Mouse (Mus musculus) intestine, embryonic 16.5 days (tissue): ENCODE data around the gene Trmt2a. TPM values are rescaled to one million over a fixed set of nuclear protein-coding genes. Genes with fewer than 3 reads are reported as not detected.
A peak's percentile ranks its signal among the peaks of the same experiment; 100 is the strongest.
"Not testable (repeated sequence)": the region's sequence is repeated elsewhere in the genome, so short reads cannot be mapped to it uniquely, and the experiment has no call there.

ENCODE experiments used
- ATAC-seq: fragments of 200-750 bp; cut with Nextera tagmentation; 2 replicates; pipeline ENCODE4 v1.8.0; 2017; ENCODE audit warnings: moderate TSS enrichment, moderate library complexity
- H3K27ac ChIP-seq: fragments of 300-500 bp; sonication (generic); 2 replicates; pipeline ENCODE4 v1.5.1; 2014; ENCODE audit warnings: mild to moderate bottlenecking, low read length
- H3K27me3 ChIP-seq: fragments of 300-500 bp; sonication (generic); replicated peaks from 2 replicates; pipeline ENCODE4 v1.6.1; 2014; ENCODE audit warnings: low read length, control low read depth, mixed read lengths; ENCODE audit not compliant: control insufficient read depth, insufficient read depth
- H3K36me3 ChIP-seq: fragments of 300-500 bp; sonication (generic); 2 replicates; pipeline ENCODE4 v1.6.1; 2014; ENCODE audit warnings: low read length, control low read depth; ENCODE audit not compliant: control insufficient read depth, insufficient read depth
- H3K4me1 ChIP-seq: fragments of 300-500 bp; sonication (generic); 2 replicates; pipeline ENCODE4 v1.6.1; 2014; ENCODE audit warnings: low read length, control low read depth, mixed read lengths; ENCODE audit not compliant: control insufficient read depth, insufficient read depth
- H3K4me2 ChIP-seq: fragments of 300-500 bp; sonication (generic); 2 replicates; pipeline ENCODE4 v1.6.1; 2014; ENCODE audit warnings: low read depth, low read length, control low read depth
- H3K4me3 ChIP-seq: fragments of 300-500 bp; sonication (generic); 2 replicates; pipeline ENCODE4 v1.5.1; 2014; ENCODE audit warnings: mild to moderate bottlenecking, low read length
- H3K9ac ChIP-seq: fragments of 300-500 bp; sonication (generic); 2 replicates; pipeline ENCODE4 v1.6.1; 2014; ENCODE audit warnings: low read depth, low read length
- H3K9me3 ChIP-seq: fragments of 300-500 bp; sonication (generic); 2 replicates; pipeline ENCODE4 v1.6.1; 2016; ENCODE audit warnings: low read length, control low read depth; ENCODE audit not compliant: control insufficient read depth
- WGBS: fragments of 180-500 bp; shearing (Covaris S2); extraction: QIAGEN DNeasy Blood & Tissue Kit; methylation state at CpG from one replicate; pipeline ENCODE4 v1.1.7; 2014; 5-methylcytosine and 5-hydroxymethylcytosine counted together
- polyA plus RNA-seq: library from polyadenylated mRNA; unstranded; fragments of >200 nt; fragmentation: Nextera tagmentation; extraction: Ambion mirVana; gene quantifications from 2 replicates; pipeline ENCODE4 v1.2.1, GENCODE M21; 2015

The Trmt2a gene
- polyA plus RNA-seq, 1 experiment from 2014 or later: 107 TPM

- no peak for ATAC-seq
- H3K36me3 ChIP-seq: peaks cover 20% of the 10 kb centered on the region
- H3K27me3 ChIP-seq: no peaks in the 10 kb centered on the region
- no peak within 1 kb of the TSS for H3K4me2 ChIP-seq
- H3K4me1 ChIP-seq: no peaks in the 10 kb centered on the region
- no peak within 1 kb of the TSS for H3K27ac ChIP-seq
- no peak within 1 kb of the TSS for H3K4me3 ChIP-seq
- H3K9me3 ChIP-seq: no peaks in the 10 kb centered on the region
- no peak within 1 kb of the TSS for H3K9ac ChIP-seq
- WGBS: 94% methylated on average over 2 of the region's 2 CpGs
Observed at GRCm38 (mm10) chr16:18258221-18258620, 9.7 kb downstream of the Trmt2a start, which contains the start of gene Gm49776. Gene Gm49776 (minus strand): TSS chr16:18258321.

GRCm38 (mm10) chr16:18265024-18265423 is 16.5 kb downstream of the Trmt2a start:
- H3K9me3 ChIP-seq: no peaks in the 10 kb centered on the region
- H3K27ac ChIP-seq: no peak overlapping the region
- no peaks in the 10 kb centered on the region for H3K27me3 ChIP-seq
- 87% methylated on average over 2 of the region's 2 CpGs for WGBS
- H3K4me3 ChIP-seq: no peak overlapping the region
- no peak overlapping the region for H3K4me2 ChIP-seq
- H3K4me1 ChIP-seq: no peaks in the 10 kb centered on the region
- no peak overlapping the region for H3K9ac ChIP-seq
- ATAC-seq: no peak
- H3K36me3 ChIP-seq: peaks cover 19% of the 10 kb centered on the region

DNA sequence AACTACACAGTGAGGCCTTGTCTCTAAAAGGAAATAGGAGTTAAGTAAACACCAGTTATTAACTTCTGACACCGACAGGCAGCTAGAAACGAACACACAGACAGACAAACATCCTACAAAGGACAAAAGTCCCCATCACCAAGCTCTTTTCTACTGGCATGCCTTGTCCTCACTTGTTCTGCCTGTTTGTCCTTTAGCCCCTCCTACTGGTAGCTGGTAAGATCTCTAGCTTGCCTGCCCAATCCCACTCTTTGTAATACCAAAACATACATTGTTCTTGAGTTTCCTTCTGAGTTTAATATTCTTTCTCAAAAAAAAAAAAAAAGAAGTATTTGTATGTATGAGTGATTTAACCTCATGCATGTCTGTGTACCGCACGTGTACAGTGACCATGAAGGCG is 19.7 kb downstream of the Trmt2a start:
- Histone ChIP-seq H3K36me3 (peaks cover 18% of the 10 kb centered on the region; the same call in 1 of the 2 replicates), H3K27me3 (no peaks in the 10 kb centered on the region), H3K4me2 (no peak overlapping the region), H3K9ac (no peak overlapping the region), H3K9me3 (no peaks in the 10 kb centered on the region), H3K4me3 (no peak overlapping the region), H3K4me1 (no peaks in the 10 kb centered on the region), H3K27ac (no peak overlapping the region)
- WGBS: 84% methylated on average over 5 of the region's 5 CpGs
- no peak for ATAC-seq

GRCm38 (mm10) chr16:18275166-18275565 is 26.7 kb downstream of the Trmt2a start:
- H3K4me1 ChIP-seq: no peaks in the 10 kb centered on the region
- no peaks in the 10 kb centered on the region for H3K27me3 ChIP-seq
- H3K9ac ChIP-seq: no peak overlapping the region
- ATAC-seq: no peak
- no peak overlapping the region for H3K4me2 ChIP-seq
- no peaks in the 10 kb centered on the region for H3K9me3 ChIP-seq
- no peak overlapping the region for H3K27ac ChIP-seq
- H3K36me3 ChIP-seq: peaks cover 26% of the 10 kb centered on the region
- no peak overlapping the region for H3K4me3 ChIP-seq
- WGBS: 81% methylated on average over 2 of the region's 2 CpGs

GRCm38 (mm10) chr16:18288166-18288565 is 39.7 kb downstream of the Trmt2a start:
- Histone ChIP-seq H3K27me3 (no peaks in the 10 kb centered on the region), H3K4me3 (peak overlapping the region; percentile 97), H3K27ac (no peak overlapping the region), H3K4me2 (peak overlapping the region; percentile 85), H3K36me3 (peaks cover 12% of the 10 kb centered on the region), H3K4me1 (peaks cover 22% of the 10 kb centered on the region), H3K9me3 (no peaks in the 10 kb centered on the region), H3K9ac (peak overlapping the region; percentile 96)
- 0% methylated on average over 4 of the region's 4 CpGs for WGBS
- ATAC-seq: no peak

DNA sequence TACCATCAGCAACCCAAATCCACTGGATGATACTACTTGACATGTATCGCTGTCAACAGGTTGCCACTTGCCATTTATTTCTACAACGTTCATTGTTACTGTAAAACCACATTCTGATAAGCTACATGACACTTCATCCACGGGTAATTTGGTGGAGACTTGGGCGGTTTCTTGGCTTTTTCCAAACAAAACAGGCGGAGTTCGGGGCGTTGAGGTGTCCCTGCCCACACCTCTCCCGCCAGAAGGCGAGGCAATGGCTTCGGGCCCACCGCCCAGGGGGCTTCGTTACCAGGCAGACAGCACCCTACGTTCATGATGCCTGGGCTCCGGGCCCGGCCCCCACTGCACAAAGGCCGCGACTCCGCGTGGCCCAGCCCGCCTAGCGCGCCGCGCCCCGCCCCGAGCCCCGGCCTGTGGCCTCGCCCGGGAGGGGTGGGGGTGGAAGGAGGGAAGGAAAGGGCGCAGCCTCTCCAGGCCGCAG is 40.1 kb downstream of the Trmt2a start:
- ATAC-seq: peak; percentile 95
- WGBS: under 1% methylated on average over 29 of the region's 31 CpGs
- peak overlapping the region; percentile 85 for H3K4me2 ChIP-seq
- H3K27me3 ChIP-seq: no peaks in the 10 kb centered on the region
- H3K9ac ChIP-seq: peak overlapping the region; percentile 96
- H3K4me1 ChIP-seq: peaks cover 22% of the 10 kb centered on the region
- peak overlapping the region; percentile 91 for H3K27ac ChIP-seq
- H3K36me3 ChIP-seq: peaks cover 8% of the 10 kb centered on the region
- peak overlapping the region; percentile 97 for H3K4me3 ChIP-seq
- H3K9me3 ChIP-seq: no peaks in the 10 kb centered on the region

DNA sequence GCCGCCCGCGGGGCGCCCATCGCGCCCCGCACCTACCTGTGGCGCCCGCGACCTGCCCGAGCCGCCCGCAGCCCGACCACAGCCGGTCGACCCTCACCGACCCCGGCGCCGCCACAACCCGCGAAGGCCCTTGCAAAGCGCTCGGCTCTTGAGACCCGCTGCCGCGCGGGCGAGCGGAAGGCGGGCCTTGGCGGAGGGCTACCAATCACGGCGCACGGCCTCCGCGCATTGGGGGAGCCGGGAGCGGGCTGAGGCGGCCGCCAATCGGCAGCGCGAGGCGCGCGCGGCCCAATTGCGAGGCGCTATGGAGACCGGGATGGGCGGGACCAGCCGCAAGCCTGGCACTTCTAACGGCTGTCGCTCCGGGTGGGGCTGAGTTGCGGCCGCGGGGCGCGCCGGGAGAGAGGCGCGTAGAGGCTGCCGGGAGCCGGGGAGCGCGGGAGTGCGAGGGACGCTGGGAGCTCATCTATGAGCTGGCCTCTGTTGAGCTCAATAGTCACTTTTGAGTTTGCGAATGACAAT is 40.6 kb downstream of the Trmt2a start, which contains the start of gene Dgcr8:
Dgcr8 (minus strand) TSS at position 180 of the 522 bp plus-strand sequence.
- H3K27me3 ChIP-seq: no peaks in the 10 kb centered on the region
- peaks cover 22% of the 10 kb centered on the region for H3K4me1 ChIP-seq
- no peaks in the 10 kb centered on the region for H3K9me3 ChIP-seq
- peak within 1 kb of the TSS; percentile 96 for H3K9ac ChIP-seq
- H3K4me3 ChIP-seq: peak within 1 kb of the TSS; percentile 97
- H3K36me3 ChIP-seq: peaks cover 3% of the 10 kb centered on the region
- peak within 1 kb of the TSS; percentile 91 for H3K27ac ChIP-seq
- H3K4me2 ChIP-seq: peak within 1 kb of the TSS; percentile 85
- under 1% methylated on average over 69 of the region's 71 CpGs for WGBS
- peak; percentile 99 for ATAC-seq

DNA sequence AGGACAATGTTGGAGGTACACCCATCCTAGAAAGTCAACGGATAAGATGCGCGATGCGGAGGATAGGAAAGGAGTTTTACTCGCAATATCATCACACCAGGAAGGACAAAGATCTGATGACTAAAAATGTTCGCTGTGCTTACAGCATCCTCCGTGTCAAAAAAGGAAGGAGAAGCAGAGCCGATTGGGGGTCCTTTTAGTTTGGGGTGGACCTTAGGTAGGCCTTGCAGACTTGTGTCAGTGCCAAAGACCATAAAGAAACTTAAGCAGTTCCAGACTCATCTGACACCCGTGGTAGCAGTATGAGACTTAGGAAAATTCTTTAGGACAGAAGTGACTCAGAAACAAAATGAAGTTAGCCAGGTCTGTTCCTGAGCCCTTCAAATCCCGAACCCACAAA is 41.1 kb downstream of the Trmt2a start:
- Histone ChIP-seq H3K4me3 (peak overlapping the region; percentile 97), H3K9ac (peak overlapping the region; percentile 53), H3K4me2 (peak overlapping the region; percentile 45), H3K4me1 (peaks cover 22% of the 10 kb centered on the region)
- H3K36me3 ChIP-seq, H3K27me3 ChIP-seq, H3K9me3 ChIP-seq, H3K27ac ChIP-seq: not testable (repeated sequence)
- WGBS: 2% methylated on average over 9 of the region's 10 CpGs
- peak; percentile 2 for ATAC-seq
